Mouse (Mus musculus): ENCODE measurements around the gene Abca4.

DNA sequence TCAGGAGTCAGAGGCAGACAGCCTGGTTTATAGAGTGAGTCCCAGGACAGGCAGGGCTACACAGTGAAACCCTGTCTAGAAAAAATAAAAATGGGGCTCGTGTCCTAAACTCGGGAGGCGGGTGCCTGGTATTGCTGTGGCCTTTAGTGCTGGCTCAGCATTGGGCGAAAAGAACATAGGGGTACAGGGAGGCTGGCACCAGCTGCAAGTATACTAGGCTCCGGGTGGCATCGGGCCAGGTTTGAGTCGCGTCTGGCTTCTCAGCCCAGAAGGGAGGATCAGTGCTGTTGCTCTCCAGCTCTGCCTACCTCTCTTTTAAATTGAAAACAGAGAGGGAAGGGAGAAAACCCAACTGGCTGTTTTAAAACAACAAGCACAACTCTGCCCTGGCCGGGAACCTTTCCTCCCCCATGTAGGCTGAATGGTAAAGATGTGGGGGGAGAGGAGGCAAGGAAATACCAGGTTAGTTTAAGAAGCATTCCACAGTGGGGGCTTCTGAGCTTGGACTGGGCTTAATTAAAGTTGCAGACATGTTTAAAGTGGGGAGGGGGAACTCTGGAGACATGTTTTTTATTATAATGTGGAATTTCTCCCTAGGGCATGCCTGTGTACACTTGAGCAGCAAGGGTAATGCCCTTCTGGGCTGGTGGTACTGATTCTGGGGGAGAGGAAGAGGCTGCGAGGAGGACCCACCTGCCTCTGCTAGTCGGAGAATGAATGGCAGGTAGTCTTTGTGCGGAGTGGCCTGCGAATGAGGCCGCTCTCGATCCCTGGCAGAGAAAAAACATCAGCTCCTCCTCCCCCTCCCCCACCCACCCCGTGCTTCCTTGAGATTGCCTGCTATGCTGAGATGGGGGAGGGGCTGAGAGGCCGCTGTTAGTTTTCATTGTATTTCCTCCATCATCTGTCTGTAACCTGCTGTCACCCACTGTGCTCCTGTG, 3.9 kb downstream of the Abca4 start:
- no peak for TF ChIP-seq POLR2A (IDR thresholded peaks at IDR 0.05; ENCODE audit: borderline replicate concordance, extremely low read depth, insufficient read depth, insufficient read length, poor library complexity, severe bottlenecking)
- TF ChIP-seq CTCF (IDR thresholded peaks at IDR 0.05; ENCODE audit: borderline replicate concordance, extremely low read depth, insufficient read depth, insufficient read length): no peak

Measured in brain, embryonic 14.5 days (tissue).